Mouse (Mus musculus) MEL (cell line): ENCODE measurements around the gene Crybb1.

Experiments
- CTCF ChIP-seq, 3 experiments: IDR thresholded peaks in 2 of 3; conservative IDR thresholded peaks in 1 of 3; 2 replicates each; pipeline ENCODE4 v1.5.1; 2011 to 2012; ENCODE audit warnings: low read length in 3 of 3, low read depth in 2 of 3, mild to moderate bottlenecking in 2 of 3, improper control_type of control experiment in 1 of 3, inconsistent platforms in 1 of 3, mixed read lengths in 1 of 3, moderate library complexity in 1 of 3; ENCODE audit not compliant: control insufficient read depth in 1 of 3, insufficient read depth in 1 of 3, poor library complexity in 1 of 3, severe bottlenecking in 1 of 3
- EP300 ChIP-seq, 2 experiments: IDR thresholded peaks; 2 replicates each; pipeline ENCODE4 v1.6.1; 2011; ENCODE audit warnings: improper control_type of control experiment in 2 of 2, low read length in 2 of 2, low read depth in 1 of 2, mild to moderate bottlenecking in 1 of 2
- MAFK ChIP-seq: IDR thresholded peaks from 2 replicates; pipeline ENCODE4 v1.6.1; 2011; ENCODE audit warnings: low read depth, mild to moderate bottlenecking, low read length, improper control_type of control experiment, borderline replicate concordance
- MAX ChIP-seq: IDR thresholded peaks from 2 replicates; pipeline ENCODE4 v1.6.1; 2011; ENCODE audit warnings: low read length, improper control_type of control experiment
- POLR2A ChIP-seq, 2 experiments: IDR thresholded peaks; 2 replicates each; pipeline ENCODE4 v1.6.1; 2011 to 2012; ENCODE audit warnings: low read length in 2 of 2, mild to moderate bottlenecking in 2 of 2, control low read depth in 1 of 2, improper control_type of control experiment in 1 of 2, low read depth in 1 of 2, moderate library complexity in 1 of 2; ENCODE audit not compliant: control insufficient read depth in 1 of 2, insufficient read depth in 1 of 2, poor library complexity in 1 of 2
- POLR2AphosphoS5 ChIP-seq: IDR thresholded peaks from 2 replicates; pipeline ENCODE4 v1.6.1; 2012; ENCODE audit warnings: low read depth, borderline replicate concordance, mild to moderate bottlenecking, inconsistent platforms, low read length, moderate library complexity, mixed read lengths
- ZMIZ1 ChIP-seq: IDR thresholded peaks from 2 replicates; pipeline ENCODE4 v1.6.1; 2012; ENCODE audit warnings: low read depth, mild to moderate bottlenecking, inconsistent platforms, low read length, improper control_type of control experiment, moderate library complexity

GRCm38 (mm10) chr5:112210104-112210503, 45.5 kb upstream of the Crybb1 start:
- no peak for TF ChIP-seq ZMIZ1
- TF ChIP-seq POLR2A (IDR thresholded peaks at IDR 0.05; ENCODE audit: control insufficient read depth in 1 of 2, insufficient read depth in 1 of 2, low read depth in 1 of 2, low read length in 2 of 2, poor library complexity in 1 of 2) = no peak
- no peak for TF ChIP-seq POLR2AphosphoS5
- TF ChIP-seq EP300 (IDR thresholded peaks at IDR 0.05; ENCODE audit: low read depth in 1 of 2, low read length in 2 of 2) = no peak
- no peak for TF ChIP-seq MAFK
- TF ChIP-seq CTCF (IDR thresholded peaks at IDR 0.05 in 2 of 3, conservative IDR thresholded peaks at IDR 0.05 in 1 of 3; ENCODE audit: control insufficient read depth in 1 of 3, insufficient read depth in 1 of 3, low read depth in 2 of 3, low read length in 3 of 3, poor library complexity in 1 of 3, severe bottlenecking in 1 of 3) = peak; percentile 75 to 96 (median 95)
- TF ChIP-seq MAX = no peak
